Mouse (Mus musculus): ENCODE results near the gene Plet1. TPM values are rescaled to one million over a fixed set of nuclear protein-coding genes. Genes with fewer than 3 reads are reported as not detected.
A peak's percentile ranks its signal among the peaks of the same experiment; 100 is the strongest.

Plet1 gene
- total RNA-seq (2014; rRNA removed; ENCODE audit: low replicate concordance) (3.7 and 7.0 TPM in 2 replicates), polyA plus RNA-seq (2015; fragmentation: Nextera tagmentation; extraction: Ambion mirVana) (1.2 and 1.3 TPM in 2 replicates)

- Histone ChIP-seq H3K4me2 (ENCODE audit: low read depth, low read length) (no peak within 1 kb of the TSS), H3K27ac (ENCODE audit: low read depth) (no peak within 1 kb of the TSS)
These were observed at the start of gene Plet1 for GRCm38 (mm10) chr9:50494311-50494710. Plet1 (plus strand) TSS chr9:50494525.

GRCm38 (mm10) chr9:50449048-50449447, 45.3 kb upstream of the Plet1 start:
- H3K27me3 ChIP-seq (ENCODE audit: control insufficient read depth, insufficient read depth, low read length) = no peaks in the 10 kb centered on the region
- no peak overlapping the region for H3K9ac ChIP-seq (replicated peaks; ENCODE audit: low read depth, low read length)
- ATAC-seq (ENCODE audit: insufficient read depth, low read depth) (no peak), DNase-seq (ENCODE audit: low spot score) (peak; percentile 11)
- TF ChIP-seq EP300 (IDR thresholded peaks at IDR 0.05; ENCODE audit: low read depth) (no peak), CTCF (IDR thresholded peaks at IDR 0.05; ENCODE audit: low read depth) (no peak)
- peaks cover 4% of the 10 kb centered on the region; the same call in 1 of the 2 replicates for H3K9me3 ChIP-seq (replicated peaks; ENCODE audit: control insufficient read depth, low read length)
- no peaks in the 10 kb centered on the region for H3K36me3 ChIP-seq (replicated peaks; ENCODE audit: control insufficient read depth, insufficient read depth, low read length)
- H3K4me2 ChIP-seq (ENCODE audit: low read depth, low read length) = peak overlapping the region; percentile 23
- no peaks in the 10 kb centered on the region for H3K4me1 ChIP-seq (ENCODE audit: control insufficient read depth, insufficient read depth)
- H3K4me3 ChIP-seq (ENCODE audit: low read depth, low read length) = no peak overlapping the region
- no peak overlapping the region for H3K27ac ChIP-seq (ENCODE audit: low read depth)
- WGBS = 44% methylated on average over 13 of the region's 13 CpGs

More at GRCm38 (mm10) chr9:50494311-50494710, at the start of gene Plet1:
- Histone ChIP-seq H3K9me3 (replicated peaks; ENCODE audit: control insufficient read depth, low read length) (no peaks in the 10 kb centered on the region), H3K4me3 (ENCODE audit: low read depth, low read length) (no peak within 1 kb of the TSS), H3K9ac (replicated peaks; ENCODE audit: low read depth, low read length) (no peak within 1 kb of the TSS), H3K4me1 (ENCODE audit: control insufficient read depth, insufficient read depth) (0 out of 2 replicates have a peak, but pooled peaks cover 4% of the 10 kb centered on the region), H3K36me3 (replicated peaks; ENCODE audit: control insufficient read depth, insufficient read depth, low read length) (no peaks in the 10 kb centered on the region), H3K27me3 (ENCODE audit: control insufficient read depth, insufficient read depth, low read length) (no peaks in the 10 kb centered on the region)
- ATAC-seq (ENCODE audit: insufficient read depth, low read depth) (no peak), DNase-seq (ENCODE audit: low spot score) (no peak)
- 82% methylated on average over 6 of the region's 6 CpGs for WGBS
- TF ChIP-seq CTCF (IDR thresholded peaks at IDR 0.05; ENCODE audit: low read depth) (no peak), EP300 (IDR thresholded peaks at IDR 0.05; ENCODE audit: low read depth) (no peak)

DNA sequence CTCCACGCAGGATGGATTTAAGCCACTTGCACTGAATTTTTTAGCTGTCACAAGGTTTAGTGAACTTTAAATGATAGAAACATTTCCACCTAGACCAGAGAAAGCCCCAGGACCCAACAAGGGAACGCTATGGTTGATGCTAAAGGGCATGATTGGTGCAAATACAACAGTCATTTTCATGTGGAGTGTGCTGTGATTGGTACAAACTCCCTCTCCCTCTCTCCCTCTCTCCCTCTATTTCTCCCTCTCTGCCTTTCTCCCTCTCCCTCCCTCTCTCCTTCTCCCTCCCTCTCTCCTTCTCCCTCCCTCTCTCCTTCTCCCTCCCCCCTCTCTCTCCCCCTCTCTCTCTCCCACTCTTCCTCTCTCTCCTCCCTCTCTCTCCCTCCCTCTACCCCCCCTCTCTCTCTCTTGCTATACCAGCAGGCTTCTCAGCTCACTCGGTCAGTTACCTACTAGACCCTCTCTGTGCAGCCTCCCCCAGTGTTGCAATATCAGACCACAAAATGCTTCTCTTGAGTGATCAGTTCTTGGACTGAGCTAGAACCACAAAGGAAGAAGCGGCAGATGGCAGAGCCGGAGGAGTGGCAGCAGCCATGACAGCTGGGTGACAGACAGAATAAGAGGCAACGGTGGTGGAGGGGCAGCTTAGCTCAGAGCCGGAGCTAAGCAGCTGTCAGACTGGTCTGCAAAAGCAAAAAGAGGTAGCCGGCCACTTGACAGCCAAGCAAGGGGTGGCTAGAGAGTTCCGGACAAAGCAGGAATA, 42.7 kb upstream of the Plet1 start:
- Histone ChIP-seq H3K4me2 (ENCODE audit: low read depth, low read length) (peak overlapping the region; percentile 42), H3K36me3 (replicated peaks; ENCODE audit: control insufficient read depth, insufficient read depth, low read length) (no peaks in the 10 kb centered on the region), H3K4me3 (ENCODE audit: low read depth, low read length) (no peak overlapping the region), H3K27ac (ENCODE audit: low read depth) (no peak overlapping the region), H3K4me1 (ENCODE audit: control insufficient read depth, insufficient read depth) (no peaks in the 10 kb centered on the region), H3K9ac (replicated peaks; ENCODE audit: low read depth, low read length) (no peak overlapping the region), H3K9me3 (replicated peaks; ENCODE audit: control insufficient read depth, low read length) (no peaks in the 10 kb centered on the region), H3K27me3 (ENCODE audit: control insufficient read depth, insufficient read depth, low read length) (no peaks in the 10 kb centered on the region)
- DNase-seq (ENCODE audit: low spot score) = no peak
- 40% methylated on average over 9 of the region's 9 CpGs for WGBS
- TF ChIP-seq EP300 (IDR thresholded peaks at IDR 0.05; ENCODE audit: low read depth) (no peak), CTCF (IDR thresholded peaks at IDR 0.05; ENCODE audit: low read depth) (no peak)
- ATAC-seq (ENCODE audit: insufficient read depth, low read depth) = peak; percentile 13; the same call in 1 of the 2 replicates

DNA sequence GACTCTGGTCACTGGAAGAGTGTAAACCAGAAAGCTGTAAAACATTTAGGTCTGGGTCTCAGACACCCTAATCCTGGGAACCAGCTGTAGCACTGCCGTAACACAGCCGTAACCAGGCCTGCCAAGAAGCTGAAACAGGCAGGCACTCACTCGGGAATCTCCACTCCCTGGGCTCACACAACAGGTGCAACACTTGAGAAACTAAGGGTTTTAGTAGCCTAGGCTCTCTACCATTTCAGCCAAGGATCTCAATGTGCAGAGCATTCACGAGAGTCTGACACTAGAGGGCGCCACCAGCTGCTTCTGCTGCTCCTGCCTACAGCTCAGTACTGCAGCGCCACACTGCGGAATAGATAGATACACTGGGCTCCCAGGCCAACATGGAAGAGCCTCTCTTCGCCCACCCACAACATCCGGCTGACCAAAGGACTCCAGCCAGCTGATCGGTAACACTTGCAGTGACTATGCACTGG, 42.0 kb upstream of the Plet1 start:
- TF ChIP-seq EP300 (IDR thresholded peaks at IDR 0.05; ENCODE audit: low read depth) (no peak), CTCF (IDR thresholded peaks at IDR 0.05; ENCODE audit: low read depth) (peak; percentile 98)
- DNase-seq (ENCODE audit: low spot score) (peak; percentile 93), ATAC-seq (ENCODE audit: insufficient read depth, low read depth) (peak; percentile 84)
- Histone ChIP-seq H3K9me3 (replicated peaks; ENCODE audit: control insufficient read depth, low read length) (no peaks in the 10 kb centered on the region), H3K9ac (replicated peaks; ENCODE audit: low read depth, low read length) (no peak overlapping the region), H3K4me1 (ENCODE audit: control insufficient read depth, insufficient read depth) (no peaks in the 10 kb centered on the region), H3K27me3 (ENCODE audit: control insufficient read depth, insufficient read depth, low read length) (no peaks in the 10 kb centered on the region), H3K4me2 (ENCODE audit: low read depth, low read length) (peak overlapping the region; percentile 42), H3K4me3 (ENCODE audit: low read depth, low read length) (peak overlapping the region; percentile 12; the same call in 1 of the 2 replicates), H3K27ac (ENCODE audit: low read depth) (no peak overlapping the region), H3K36me3 (replicated peaks; ENCODE audit: control insufficient read depth, insufficient read depth, low read length) (no peaks in the 10 kb centered on the region)
- WGBS = 16% methylated on average over 10 of the region's 10 CpGs

GRCm38 (mm10) chr9:50457596-50457995, 36.7 kb upstream of the Plet1 start:
- ATAC-seq (ENCODE audit: insufficient read depth, low read depth) = no peak
- Histone ChIP-seq H3K36me3 (replicated peaks; ENCODE audit: control insufficient read depth, insufficient read depth, low read length) (no peaks in the 10 kb centered on the region), H3K4me2 (ENCODE audit: low read depth, low read length) (no peak overlapping the region), H3K4me3 (ENCODE audit: low read depth, low read length) (no peak overlapping the region), H3K4me1 (ENCODE audit: control insufficient read depth, insufficient read depth) (no peaks in the 10 kb centered on the region), H3K9me3 (replicated peaks; ENCODE audit: control insufficient read depth, low read length) (no peaks in the 10 kb centered on the region), H3K9ac (replicated peaks; ENCODE audit: low read depth, low read length) (no peak overlapping the region), H3K27me3 (ENCODE audit: control insufficient read depth, insufficient read depth, low read length) (no peaks in the 10 kb centered on the region), H3K27ac (ENCODE audit: low read depth) (no peak overlapping the region)
- WGBS = 77% methylated on average over 7 of the region's 7 CpGs
- DNase-seq (ENCODE audit: low spot score) = no peak
- TF ChIP-seq EP300 (IDR thresholded peaks at IDR 0.05; ENCODE audit: low read depth) (no peak), CTCF (IDR thresholded peaks at IDR 0.05; ENCODE audit: low read depth) (no peak)
